Mouse (Mus musculus) kidney, adult 2 months (tissue): ENCODE measurements at regions not wholly inside any gene's neighbourhood (a gene's known extent, or its start where the extent isn't known, plus 50 kb on each side); places are given as distances from the start of the nearest gene placed in this dataset.

Experiments
- CTCF ChIP-seq: fragments of 200-500 bp; conservative IDR thresholded peaks from 2 replicates; pipeline ENCODE4 v1.5.1; 2011; ENCODE audit warnings: low read depth, mild to moderate bottlenecking, control low read depth, low read length, moderate library complexity, mixed read lengths; ENCODE audit not compliant: insufficient read depth, insufficient read length
- POLR2A ChIP-seq: fragments of 200-500 bp; IDR thresholded peaks from one replicate; pipeline ENCODE4 v1.6.1; 2011; ENCODE audit warnings: low read depth, low read length, control low read depth

GRCm38 (mm10) chr3:35237342-35237741, 516.6 kb upstream of the Atp11b start:
- TF ChIP-seq POLR2A (no peak), CTCF (no peak)
